Mouse (Mus musculus) spleen, embryonic (tissue): ENCODE measurements around the gene Vps13d.

Source experiments
- CTCF ChIA-PET: fragments of 350-600 bp; sonication (Branson Sonifier 250); formaldehyde crosslinking; loops from one replicate; lab custom pipeline; 2022; lab: Charles Lee

The Vps13d gene

DNA sequence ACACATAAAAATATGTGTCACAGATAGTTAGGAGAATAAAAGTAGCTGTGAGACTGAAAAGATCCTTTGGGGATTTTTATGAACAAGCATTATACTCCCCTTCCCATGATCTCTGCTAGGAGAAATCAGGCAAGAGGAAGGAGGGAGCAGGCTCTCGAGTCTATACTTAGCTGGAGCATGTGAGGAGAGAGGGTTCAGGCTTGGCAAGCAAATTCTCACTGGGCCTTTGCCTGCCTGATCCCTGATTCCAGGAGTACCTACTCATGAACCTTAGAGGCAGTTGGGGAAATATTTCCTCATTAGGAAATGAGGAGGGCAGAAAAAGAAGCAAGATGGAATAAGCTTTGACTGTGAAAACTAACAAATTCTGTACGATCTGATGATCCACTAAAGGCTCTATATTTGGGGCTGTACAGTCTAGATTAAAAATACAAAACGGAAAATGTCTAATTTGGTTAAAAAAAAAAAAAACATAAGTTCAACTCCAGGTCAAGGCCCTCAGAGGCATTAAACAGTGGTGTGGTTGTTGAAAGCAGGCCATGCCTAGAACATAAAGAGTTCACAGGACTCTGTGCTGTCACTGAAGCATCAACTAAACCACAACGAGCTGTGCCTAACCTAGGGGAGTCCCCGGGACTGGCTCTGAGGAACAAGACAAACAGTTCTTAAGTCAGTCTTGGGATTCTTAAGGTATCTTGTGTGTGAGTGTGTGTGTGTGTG, 149.3 kb downstream of the Vps13d start:
- CTCF ChIA-PET = interaction anchor here (0.6 kb wide), 1 partner anchor 146 kb away, joined by 3 read pairs; no protein-coding TSS in a partner anchor

DNA sequence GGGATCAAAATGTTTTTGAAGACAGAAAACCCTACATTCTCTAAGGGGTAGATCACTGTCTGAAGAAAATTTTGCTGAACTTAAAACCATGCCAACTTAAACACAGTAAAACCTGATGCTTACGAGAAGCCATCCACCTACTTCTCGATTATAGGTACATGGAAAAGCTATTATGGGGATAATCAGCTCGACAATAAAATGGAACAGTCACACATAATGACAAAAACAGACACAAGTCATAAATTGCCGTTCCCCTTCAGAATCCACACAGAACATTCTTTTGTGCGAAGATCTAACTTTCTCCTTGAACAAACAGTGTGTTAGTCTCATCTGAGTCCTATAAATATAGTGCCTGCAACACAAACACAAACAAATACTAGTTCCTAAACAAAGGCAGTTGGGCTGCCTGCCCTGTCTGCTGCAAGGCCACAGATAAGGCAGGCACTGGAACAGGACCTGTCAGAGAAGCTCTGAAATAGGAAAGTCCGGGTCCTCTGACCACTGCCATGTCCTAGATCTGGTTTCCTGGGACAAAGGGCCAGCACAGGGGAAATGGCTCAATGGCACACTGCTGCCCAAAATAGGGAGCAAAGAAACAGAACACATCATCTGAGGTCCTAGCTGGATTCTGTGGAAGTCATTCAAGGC, 153.5 kb downstream of the Vps13d start:
- CTCF ChIA-PET = interaction anchor here (0.6 kb wide), 1 partner anchor 40 kb away, joined by 3 read pairs; no protein-coding TSS in a partner anchor

DNA sequence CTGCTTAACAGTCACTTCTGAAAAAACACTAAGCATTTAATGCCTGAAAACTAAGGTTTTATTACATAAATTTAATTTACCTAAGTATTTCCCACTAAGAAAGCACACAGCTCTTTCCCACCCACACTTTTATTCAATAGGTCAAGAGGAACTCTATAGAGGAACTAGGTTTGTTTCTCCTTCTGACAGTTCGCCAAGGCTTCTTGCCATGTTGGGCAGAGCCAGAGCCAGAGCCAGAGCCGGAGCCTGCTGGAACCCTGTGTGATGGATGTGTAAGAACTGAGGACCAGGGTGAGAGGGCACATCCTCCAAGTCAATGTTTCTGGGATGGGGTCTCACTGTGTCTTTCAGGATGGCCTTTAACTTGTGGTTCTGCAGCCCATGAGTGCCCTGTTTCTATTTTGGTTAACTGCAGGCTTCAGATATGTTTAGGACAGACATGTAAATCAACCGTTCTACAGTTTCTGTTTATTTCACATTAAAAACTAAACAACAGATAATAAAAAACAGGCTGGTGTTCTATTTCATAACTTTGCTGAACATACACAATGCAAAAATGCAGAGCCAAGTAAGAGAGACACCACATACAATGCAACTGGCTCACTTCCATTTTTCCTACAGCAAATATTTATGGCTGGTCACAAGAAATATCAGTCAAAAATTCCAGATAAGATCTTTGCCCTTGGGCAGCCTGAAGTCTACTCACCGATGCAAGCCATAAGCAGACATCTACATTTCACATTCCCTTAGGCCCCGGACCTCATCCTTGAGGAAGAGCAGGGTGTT, 157.0 kb downstream of the Vps13d start:
- CTCF ChIA-PET = no interaction called here

DNA sequence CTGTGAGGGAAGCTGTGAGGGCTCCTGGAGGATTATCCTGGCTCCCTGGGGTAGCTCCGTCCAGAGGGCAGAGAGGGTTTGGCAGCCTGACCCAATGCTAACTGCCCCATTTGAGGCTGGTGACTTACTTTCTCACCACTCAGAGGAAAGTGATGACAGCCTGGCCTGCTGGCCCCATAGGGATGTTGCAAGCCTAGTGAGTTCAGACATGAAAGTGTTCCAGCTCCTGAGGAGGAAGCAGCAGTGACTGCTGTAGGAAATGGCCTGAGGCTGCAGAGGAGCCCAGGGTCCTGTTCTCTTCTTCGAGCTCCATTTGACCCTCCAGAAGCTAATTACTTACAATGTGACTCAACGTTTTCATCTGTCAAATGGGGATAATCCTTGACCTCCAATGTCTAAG, 157.8 kb downstream of the Vps13d start:
- CTCF ChIA-PET = no interaction called here

DNA sequence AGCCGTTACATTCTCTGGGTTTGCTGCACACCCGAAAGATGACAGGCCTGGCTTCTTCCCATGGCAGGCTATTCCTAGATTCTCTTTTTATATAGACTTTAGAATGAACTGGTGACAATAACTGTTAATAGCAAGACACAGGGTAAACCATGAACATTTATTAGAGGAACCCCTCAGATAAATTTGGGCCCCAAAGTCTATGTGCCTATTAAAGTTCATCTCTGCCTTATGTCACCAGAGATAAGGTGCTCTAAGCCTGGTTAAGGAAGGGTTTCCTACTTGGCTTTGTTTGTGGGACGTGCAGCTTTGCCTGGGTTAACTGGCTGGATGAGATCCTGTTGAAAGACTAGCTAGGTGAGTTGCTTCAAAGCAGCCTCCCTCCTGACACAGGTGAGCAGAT, 159.4 kb downstream of the Vps13d start:
- CTCF ChIA-PET = interaction anchor here (0.6 kb wide), 1 partner anchor 165 kb away, joined by 3 read pairs; no protein-coding TSS in a partner anchor

DNA sequence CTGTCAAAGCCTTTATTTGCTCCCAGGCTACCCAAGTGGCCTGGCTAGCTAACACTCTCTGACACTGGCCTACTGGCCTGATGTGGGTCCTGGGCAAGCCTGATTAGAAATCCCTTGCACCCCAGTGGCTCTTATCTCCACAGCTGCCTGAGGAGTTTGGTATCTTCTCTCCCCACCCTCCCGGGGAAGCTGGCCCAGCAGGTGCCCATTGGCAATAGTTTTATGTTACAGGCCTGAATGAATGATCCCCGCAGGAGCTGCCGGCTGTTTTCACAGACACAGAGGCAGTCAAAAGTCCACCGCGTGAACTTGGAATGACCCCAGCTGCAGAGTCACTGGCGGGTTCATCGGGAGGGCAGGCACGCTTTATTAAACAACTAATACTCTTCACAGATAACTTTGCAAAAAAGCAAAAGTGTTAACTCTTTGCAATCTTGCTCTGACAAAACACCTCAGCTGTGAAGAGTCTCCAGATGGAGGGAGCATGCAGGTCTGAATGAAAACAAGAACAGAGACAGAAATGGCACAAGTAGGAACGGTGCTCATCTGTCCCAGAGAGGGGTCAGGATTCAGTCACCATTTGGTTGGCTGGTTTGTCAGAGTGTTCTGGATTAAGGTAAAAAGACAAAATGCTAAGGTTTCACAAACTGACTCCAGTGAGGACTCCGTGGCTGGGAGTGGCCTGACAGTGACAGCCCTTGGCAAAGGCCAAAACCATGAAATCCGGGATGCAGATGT, 160.1 kb downstream of the Vps13d start:
- CTCF ChIA-PET = interaction anchor here (0.6 kb wide), 1 partner anchor 88 kb away, joined by 3 read pairs; no protein-coding TSS in a partner anchor

DNA sequence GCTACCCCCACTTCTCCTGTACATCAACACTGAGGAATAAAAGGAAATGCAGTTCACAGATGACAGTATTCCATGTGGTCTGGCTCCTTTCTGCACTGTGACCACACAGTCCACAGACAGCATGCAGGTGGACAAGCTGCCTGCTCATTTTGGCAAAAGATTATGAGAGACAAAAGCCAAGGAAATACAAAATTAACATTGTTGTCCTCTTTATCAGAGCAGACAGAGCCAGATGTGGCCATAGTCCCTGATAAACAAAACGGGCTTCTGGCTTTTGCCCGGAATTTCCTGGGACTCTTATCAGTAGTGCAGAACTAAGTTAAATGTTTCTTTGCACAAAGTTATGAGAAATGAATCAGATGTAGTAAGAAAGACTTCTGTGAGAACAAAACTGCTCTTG, 161.4 kb downstream of the Vps13d start:
- CTCF ChIA-PET = no interaction called here

DNA sequence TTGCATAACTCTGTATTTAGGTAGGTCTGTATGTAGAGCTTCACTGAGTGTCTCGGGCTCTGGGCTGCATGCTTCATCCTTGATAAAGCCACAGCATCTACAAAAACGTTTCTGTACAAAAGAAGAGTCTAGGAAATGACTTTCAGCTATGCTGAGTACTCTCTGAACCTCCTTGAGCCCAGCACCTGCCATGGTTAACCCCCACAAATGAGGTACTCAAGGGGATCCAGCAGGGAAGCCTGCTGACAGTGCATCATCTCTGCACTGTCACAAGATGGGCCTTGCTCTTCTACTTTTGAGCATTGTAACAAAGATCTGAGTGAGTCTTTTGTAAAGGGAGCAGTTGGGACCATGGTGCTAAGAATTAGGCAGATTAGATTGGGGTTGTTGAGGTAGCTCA, 162.2 kb downstream of the Vps13d start:
- CTCF ChIA-PET = no interaction called here

DNA sequence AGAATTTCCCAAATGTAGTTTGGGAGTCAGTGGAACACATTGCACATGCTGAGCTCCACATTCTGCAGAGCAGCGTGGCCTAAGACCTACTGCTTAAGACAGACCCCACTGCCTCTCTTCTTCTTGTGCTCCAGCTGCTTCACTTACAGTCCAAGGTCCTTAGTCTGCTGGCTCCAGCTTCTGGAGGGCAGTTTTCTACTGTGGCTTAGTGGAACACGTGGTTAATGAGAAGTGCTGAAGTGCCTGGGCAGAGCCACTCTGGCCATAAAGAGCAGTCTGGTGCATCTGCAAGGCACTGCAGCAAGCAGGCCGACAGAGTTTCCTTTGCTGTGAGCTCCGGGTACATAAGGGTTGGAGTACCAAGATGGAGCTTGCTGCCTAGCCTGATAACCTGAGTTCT, 163.3 kb downstream of the Vps13d start:
- CTCF ChIA-PET = no interaction called here

DNA sequence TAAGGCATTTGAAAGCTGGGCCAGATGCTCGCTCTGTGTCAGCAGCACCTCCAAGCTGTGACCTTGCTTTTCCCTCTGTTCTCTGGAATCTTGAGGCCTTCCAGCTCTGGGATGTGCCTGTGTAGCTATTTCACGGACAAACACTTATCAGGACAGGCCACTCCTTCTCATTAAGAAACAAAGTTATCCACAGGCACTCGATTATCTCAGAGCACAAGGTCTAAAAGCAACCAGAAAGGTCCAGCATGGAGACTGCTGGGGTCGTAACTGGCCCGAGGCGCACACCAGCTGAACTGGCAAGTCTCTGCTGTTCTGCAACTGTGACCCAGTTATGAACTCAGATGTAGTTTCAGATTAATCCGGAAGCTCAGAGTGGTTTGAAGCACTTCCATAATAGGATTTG, 168.4 kb downstream of the Vps13d start:
- CTCF ChIA-PET = no interaction called here

DNA sequence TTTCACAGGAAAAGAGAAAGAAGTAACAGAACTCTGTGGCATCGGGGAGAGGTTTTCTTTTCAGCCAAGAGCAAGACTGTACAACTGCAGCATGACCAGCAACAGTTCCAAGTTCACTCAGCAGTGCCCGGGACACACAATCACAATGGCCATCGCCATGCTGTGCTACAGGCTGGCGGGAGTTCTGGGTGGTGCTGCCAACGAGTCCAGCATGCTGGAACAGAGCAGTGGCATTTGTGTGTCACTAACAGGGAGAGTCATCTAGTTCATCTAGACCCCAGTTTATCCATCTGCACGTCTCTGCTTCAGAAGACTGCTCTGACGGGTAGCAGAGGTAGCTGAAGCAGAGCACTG, 169.4 kb downstream of the Vps13d start:
- CTCF ChIA-PET = interaction anchor here (0.6 kb wide), 1 partner anchor 129 kb away, joined by 5 read pairs; no protein-coding TSS in a partner anchor

DNA sequence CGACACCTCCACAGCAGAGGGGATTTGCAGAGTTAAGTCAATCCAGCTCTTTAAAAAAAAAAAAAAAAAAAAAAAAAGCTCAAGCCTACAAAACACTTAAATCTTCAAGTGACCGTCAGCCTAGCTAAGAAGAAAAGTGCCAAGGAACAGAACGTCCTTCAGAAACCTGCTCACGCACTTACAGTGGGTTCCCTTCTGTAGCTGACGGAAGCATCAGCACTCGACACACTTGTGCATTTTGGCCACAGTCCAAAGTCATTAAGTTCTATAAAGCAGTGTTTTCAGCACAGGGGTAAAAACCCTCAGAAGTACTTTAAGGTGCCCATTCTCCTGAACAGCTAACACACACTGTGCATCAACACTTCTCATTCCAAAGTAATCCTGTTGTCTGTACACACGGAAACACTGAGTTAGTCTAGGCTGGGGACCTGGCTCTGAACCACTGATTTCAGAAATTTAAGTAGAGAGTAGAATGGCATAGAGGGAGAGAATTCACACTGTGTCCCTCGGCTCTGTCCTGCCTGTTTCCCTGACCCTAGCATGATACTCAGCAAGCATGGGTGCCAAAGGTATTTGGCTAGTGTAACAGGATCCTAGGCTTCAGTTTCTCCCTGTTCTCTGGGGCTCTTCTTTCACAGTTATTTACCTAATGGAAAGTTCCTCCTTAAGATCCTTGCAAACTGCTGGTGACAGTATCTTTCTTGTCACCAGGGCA, 170.0 kb downstream of the Vps13d start:
- CTCF ChIA-PET = interaction anchor here (0.6 kb wide), 1 partner anchor 119 kb away, joined by 5 read pairs; no protein-coding TSS in a partner anchor

DNA sequence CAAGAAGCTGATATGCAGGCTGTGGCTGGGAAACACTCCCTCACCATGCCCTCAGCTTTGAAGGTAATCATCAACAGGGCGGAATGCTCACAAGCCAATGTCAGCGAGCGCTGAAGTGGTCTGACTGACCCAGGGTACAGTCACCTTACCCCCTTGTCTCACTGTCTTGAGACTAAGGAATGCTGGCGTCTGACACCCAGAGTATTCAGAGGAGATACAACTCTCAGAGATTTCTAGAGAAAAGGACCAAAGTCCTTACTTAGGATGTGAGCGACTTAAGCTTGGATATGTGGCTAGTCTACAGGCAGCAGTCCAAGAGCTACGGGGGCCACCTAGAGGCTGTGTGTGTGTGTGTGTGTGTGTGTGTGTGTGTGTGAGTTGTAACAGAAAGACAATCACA, 170.9 kb downstream of the Vps13d start:
- CTCF ChIA-PET = no interaction called here

DNA sequence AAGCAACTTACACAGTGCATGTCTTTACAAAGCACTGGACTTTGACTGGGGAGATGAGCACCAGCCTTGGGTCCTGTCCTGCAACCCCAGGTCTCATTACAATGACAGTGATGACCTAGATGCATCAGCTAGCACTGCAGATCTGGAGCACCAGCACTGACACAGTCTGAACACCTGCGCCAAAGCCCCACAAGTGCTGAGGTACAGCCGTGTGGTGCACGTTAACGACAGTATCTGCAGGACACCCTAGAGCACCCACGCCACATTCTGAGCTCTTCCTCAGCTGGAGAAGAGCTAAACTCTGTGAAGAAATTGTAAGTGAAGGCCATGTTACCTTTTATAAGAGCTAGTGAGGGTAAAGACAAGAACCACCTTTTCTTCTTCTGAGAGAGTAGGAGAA, 172.0 kb downstream of the Vps13d start:
- CTCF ChIA-PET = no interaction called here

DNA sequence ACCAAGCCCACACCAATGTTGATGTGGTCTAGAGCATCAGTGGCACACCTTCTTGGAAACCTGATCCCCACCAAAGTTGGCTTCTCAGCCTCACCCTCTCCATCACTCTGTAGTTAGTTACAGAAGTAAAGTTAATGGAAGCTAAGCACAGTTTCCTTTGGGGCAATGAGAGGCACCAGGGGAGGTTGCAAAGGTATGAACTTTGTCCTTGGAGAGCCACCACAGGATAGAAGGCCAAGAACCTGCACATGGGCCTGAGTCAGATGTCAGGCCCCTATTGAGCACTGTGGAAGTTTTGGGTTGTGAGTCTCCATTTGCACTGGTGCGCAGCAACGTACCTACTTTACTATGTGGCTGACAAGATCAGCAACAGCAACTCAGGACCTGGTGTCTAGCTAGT, 172.6 kb downstream of the Vps13d start:
- CTCF ChIA-PET = no interaction called here

DNA sequence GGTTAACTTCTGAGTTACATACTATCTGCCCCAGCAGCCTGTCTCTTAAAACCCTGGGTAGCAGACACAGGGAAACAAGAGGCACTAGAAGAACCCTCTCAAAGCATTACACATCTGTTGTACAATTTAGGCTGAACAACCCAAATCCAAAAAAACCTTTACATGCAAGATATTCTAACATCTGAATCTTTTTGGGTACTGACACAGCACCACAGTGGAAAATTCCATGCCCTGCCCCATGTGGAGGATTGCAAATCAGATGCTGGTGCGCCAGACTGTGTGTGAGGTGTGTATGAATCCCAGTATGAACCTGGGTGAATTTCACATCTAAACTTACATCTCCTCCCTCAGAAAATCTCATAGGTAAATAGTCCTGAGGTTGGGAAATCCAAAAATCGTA, 174.4 kb downstream of the Vps13d start:
- CTCF ChIA-PET = no interaction called here

DNA sequence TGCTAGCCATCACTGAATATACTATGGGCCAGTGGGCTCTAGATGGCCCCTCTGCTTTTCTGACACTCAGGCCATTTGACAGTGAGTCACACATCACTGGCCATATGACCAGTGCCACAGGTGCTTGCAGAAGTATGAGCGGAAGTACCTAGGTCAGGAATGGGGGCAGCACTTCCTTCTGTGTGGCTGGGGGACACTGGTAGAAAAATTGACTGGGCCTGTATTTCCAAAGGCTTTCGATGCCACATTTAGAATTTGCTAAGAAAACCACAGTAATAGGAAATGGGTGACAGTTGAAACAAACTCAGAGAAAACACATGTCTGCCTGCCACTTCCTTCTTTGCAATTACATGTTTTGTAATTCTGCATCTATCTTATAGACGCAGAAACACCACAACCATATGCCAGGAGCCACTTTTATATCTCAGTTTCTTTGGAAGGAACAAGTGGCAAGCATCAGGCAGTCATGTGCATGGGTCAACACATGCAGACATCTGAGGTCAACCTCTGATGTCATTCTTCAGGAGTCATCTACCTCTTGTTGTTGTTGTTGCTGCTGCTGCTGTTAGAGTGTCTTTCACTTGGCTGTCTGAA, 175.6 kb downstream of the Vps13d start:
- CTCF ChIA-PET = no interaction called here

DNA sequence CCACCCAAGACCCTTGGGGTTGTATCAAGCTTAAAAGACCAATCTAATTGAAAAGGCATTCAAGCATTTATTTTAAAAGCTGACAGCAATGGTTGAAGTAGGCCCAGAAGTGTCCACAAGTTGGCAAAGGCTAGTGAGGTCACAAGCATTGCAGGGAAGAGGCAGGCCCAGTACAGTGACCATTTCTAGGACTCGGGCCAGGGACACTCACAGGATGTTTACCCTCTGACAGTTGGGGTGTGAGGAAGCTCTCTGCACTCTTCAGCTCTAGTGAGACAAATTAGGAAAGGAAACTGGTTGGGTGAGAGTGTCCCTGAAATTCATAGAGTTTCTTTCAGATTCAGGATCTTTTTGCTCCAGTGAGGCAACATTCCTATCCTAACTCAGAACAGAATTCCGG, 177.1 kb downstream of the Vps13d start:
- CTCF ChIA-PET = no interaction called here

DNA sequence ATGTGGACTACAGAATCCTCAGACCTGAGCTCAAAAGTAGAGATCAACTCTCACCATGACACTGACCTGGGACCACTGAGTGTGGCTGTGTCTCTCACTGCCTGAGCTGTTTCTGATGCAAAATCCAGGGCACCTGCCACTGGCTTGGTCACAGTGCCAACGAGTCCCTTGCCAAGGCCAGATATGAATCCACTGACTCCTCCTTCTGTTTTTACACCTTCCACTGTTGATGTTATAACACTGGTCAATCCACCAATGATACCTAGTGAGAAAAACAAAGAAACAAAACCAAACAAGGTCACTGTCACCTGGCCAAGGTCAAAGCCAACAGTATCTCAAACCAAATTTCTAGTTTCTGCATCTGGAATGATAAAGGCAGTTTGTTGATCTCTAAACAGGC, 178.1 kb downstream of the Vps13d start:
- CTCF ChIA-PET = no interaction called here

DNA sequence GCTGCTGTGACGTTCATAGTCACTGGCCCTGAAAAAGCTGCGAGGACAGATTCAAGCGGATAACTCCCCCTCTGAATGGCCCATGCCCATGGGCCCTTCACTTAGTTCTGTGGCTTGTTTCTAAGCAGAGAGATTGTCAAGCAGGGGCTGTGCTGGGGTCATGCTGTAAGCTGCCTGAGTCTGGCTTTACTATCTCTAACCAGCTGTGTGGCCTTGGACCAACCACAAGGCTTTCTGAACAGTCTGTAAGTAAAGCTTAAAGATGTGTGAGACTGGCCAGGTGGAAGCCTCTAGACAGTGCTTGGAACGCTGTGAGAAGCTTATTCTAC, 180.2 kb downstream of the Vps13d start:
- CTCF ChIA-PET = no interaction called here
